Mouse (Mus musculus): Measurements from ENCODE around the gene Celsr3. TPM values are rescaled to one million over a fixed set of nuclear protein-coding genes. Genes with fewer than 3 reads are reported as not detected.

The Celsr3 gene
- polyA plus RNA-seq, 1 experiment from 2014 or later: 0.06 TPM

- TF ChIP-seq CTCF (IDR thresholded peaks at IDR 0.05): no peak
- ChIA-PET CTCF (no interaction called here), POLR2A (interaction anchor here (0.7 to 0.8 kb wide), 2 partner anchors 66 to 71 kb away, joined by 4 to 6 read pairs; no protein-coding TSS in a partner anchor)
- in situ Hi-C loops (cut with MboI; ENCODE audit: low pct_unique_long_range_greater_than_20kb): no loop called here
- ATAC-seq (peak; percentile 93), DNase-seq (ENCODE audit: low read depth, low spot score) (peak; percentile 79)
- no peaks in the 10 kb centered on the region for H3K27me3 ChIP-seq
Measured at GRCm38 (mm10) chr9:108853635-108854240, 27.6 kb downstream of the Celsr3 start.

DNA sequence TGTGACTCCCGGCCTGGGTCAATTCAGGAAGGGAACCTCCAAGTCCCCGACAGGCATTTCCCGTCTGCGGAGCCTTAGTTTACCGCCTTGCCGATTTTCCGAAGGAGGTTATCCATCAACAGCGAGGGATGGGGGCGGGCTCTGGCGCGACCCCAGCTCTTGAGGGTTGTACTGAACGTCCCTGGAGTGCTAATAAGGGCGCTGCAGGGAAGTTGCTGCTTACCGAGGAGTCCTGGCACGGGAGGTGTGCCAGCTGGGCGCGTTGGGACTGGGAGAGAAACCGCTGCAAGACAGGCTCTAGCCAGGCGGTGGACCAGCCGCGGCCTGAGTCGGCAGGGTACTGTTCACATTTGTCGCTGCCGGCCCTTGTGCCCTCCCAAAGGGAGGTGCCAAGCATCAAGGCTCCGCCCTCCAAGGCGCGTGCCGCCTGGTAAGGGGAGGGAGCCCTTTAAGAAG is 28.1 kb downstream of the Celsr3 start:
- ChIA-PET POLR2A (no interaction called here), CTCF (no interaction called here)
- ATAC-seq (peak; percentile 96), DNase-seq (ENCODE audit: low read depth, low spot score) (peak; percentile 48)
- no peak for TF ChIP-seq CTCF (IDR thresholded peaks at IDR 0.05)
- H3K27me3 ChIP-seq: no peaks in the 10 kb centered on the region
- in situ Hi-C loops (cut with MboI; ENCODE audit: low pct_unique_long_range_greater_than_20kb): no loop called here

DNA sequence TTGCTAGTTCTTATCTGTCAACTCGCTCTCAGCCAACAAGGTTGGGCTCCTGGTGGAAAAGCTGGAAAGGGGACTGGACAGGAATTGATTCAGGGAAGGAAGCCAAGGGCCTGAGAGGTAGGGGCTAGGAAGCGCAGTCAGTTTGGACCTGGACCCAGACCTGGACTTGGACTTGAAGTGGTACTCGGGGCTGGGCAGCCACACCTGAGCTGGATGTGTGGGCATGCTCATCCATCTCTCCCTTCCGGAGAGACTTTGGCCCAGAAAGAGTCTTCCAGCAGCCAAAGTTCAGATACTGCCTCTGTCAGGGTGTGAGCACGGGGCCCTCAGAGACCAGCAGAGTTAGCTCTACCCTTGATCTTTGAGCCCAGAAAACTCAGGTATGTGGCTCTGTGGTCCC is 29.2 kb downstream of the Celsr3 start:
- POLR2A ChIA-PET: no interaction called here
- ATAC-seq (no peak), DNase-seq (ENCODE audit: low read depth, low spot score) (no peak)
- no peak for TF ChIP-seq CTCF (IDR thresholded peaks at IDR 0.05)
- H3K27me3 ChIP-seq: no peaks in the 10 kb centered on the region
- CTCF ChIA-PET: no interaction called here
- in situ Hi-C loops (cut with MboI; ENCODE audit: low pct_unique_long_range_greater_than_20kb): no loop called here

GRCm38 (mm10) chr9:108858792-108859527 is 32.8 kb downstream of the Celsr3 start:
- in situ Hi-C loops (cut with MboI; ENCODE audit: low pct_unique_long_range_greater_than_20kb): no loop called here
- DNase-seq (ENCODE audit: low read depth, low spot score) (no peak), ATAC-seq (no peak)
- CTCF ChIA-PET: interaction anchor here (1.1 to 2.0 kb wide), 2 partner anchors 29 to 54 kb away, joined by 3 to 6 read pairs; no protein-coding TSS in a partner anchor
- POLR2A ChIA-PET: no interaction called here
- TF ChIP-seq CTCF (IDR thresholded peaks at IDR 0.05): no peak
- H3K27me3 ChIP-seq: no peaks in the 10 kb centered on the region

Other genes starting within 250 kb of the Celsr3 start
- 60.6 TPM for gene Wdr6, start 247.6 kb upstream of the Celsr3 start, polyA plus RNA-seq (2021)
- gene P4htm, start 228.7 kb upstream of the Celsr3 start, polyA plus RNA-seq (2021): 8.6 TPM
- 43.7 TPM for gene Arih2, start 176.9 kb upstream of the Celsr3 start, polyA plus RNA-seq (2021)
- 48.1 TPM for gene Slc25a20, start 164.2 kb upstream of the Celsr3 start, polyA plus RNA-seq (2021)
- gene Prkar2a, start 137.0 kb upstream of the Celsr3 start, polyA plus RNA-seq (2021): 30.9 TPM
- gene Ip6k2, start 42.5 kb upstream of the Celsr3 start, polyA plus RNA-seq (2021): 89.9 TPM
- 15.9 TPM for gene Nckipsd, start 18.0 kb upstream of the Celsr3 start, polyA plus RNA-seq (2021)
- 7.8 TPM for gene Slc26a6, start 27.0 kb downstream of the Celsr3 start, polyA plus RNA-seq (2021)
- not detected for gene Tmem89, start 88.3 kb downstream of the Celsr3 start, polyA plus RNA-seq (2021)
- 440 TPM for gene Uqcrc1, start 110.3 kb downstream of the Celsr3 start, polyA plus RNA-seq (2021)
- gene Col7a1, start 127.3 kb downstream of the Celsr3 start, polyA plus RNA-seq (2021): 9.1 TPM
- gene Ucn2, start 159.7 kb downstream of the Celsr3 start, polyA plus RNA-seq (2021): 0.18 TPM
- 7.2 TPM for gene Pfkfb4, start 165.5 kb downstream of the Celsr3 start, polyA plus RNA-seq (2021)
- gene Shisa5, start 212.2 kb downstream of the Celsr3 start, polyA plus RNA-seq (2021): 86.9 TPM
- 18.1 TPM for gene Trex1, start 233.4 kb downstream of the Celsr3 start, polyA plus RNA-seq (2021)
- gene Atrip, start 247.8 kb downstream of the Celsr3 start, polyA plus RNA-seq (2021): 10.3 TPM